Mouse (Mus musculus) heart, embryonic 11.5 days (tissue): ENCODE results near the gene Gm21190. TPM values are rescaled to one million over a fixed set of nuclear protein-coding genes. Genes with fewer than 3 reads are reported as not detected.
"Not testable (repeated sequence)": the region's sequence is repeated elsewhere in the genome, so short reads cannot be mapped to it uniquely, and the experiment has no call there.

Experiments
- ATAC-seq: fragments of 200-750 bp; cut with Nextera tagmentation; replicated peaks from 2 replicates; pipeline ENCODE4 v1.8.0; 2017; ENCODE audit warnings: moderate library complexity; ENCODE audit not compliant: insufficient number of reproducible peaks, low FRiP score, low TSS enrichment
- H3K27ac ChIP-seq: fragments of 300-500 bp; sonication (generic); 2 replicates; pipeline ENCODE4 v1.5.1; 2014; ENCODE audit warnings: mild to moderate bottlenecking, low read depth, low read length
- H3K27me3 ChIP-seq: fragments of 300-500 bp; sonication (generic); 2 replicates; pipeline ENCODE4 v1.6.1; 2014; ENCODE audit warnings: mild to moderate bottlenecking, low read length, mixed read lengths; ENCODE audit not compliant: control insufficient read depth, insufficient read depth
- H3K36me3 ChIP-seq: fragments of 300-500 bp; sonication (generic); 2 replicates; pipeline ENCODE4 v1.6.1; 2014; ENCODE audit warnings: mild to moderate bottlenecking, low read length, moderate library complexity, mixed read lengths; ENCODE audit not compliant: control insufficient read depth, insufficient read depth
- H3K4me1 ChIP-seq: fragments of 300-500 bp; sonication (generic); 2 replicates; pipeline ENCODE4 v1.6.1; 2014; ENCODE audit warnings: low read length; ENCODE audit not compliant: control insufficient read depth, insufficient read depth
- H3K4me2 ChIP-seq: fragments of 300-500 bp; sonication (generic); 2 replicates; pipeline ENCODE4 v1.6.1; 2014; ENCODE audit warnings: mild to moderate bottlenecking, moderate library complexity
- H3K4me3 ChIP-seq: fragments of 300-500 bp; sonication (generic); 2 replicates; pipeline ENCODE4 v1.5.1; 2014; ENCODE audit warnings: low read depth, low read length
- H3K9ac ChIP-seq: fragments of 300-500 bp; sonication (generic); 2 replicates; pipeline ENCODE4 v1.6.1; 2014; ENCODE audit warnings: mild to moderate bottlenecking, low read depth, low read length, moderate library complexity
- H3K9me3 ChIP-seq: fragments of 300-500 bp; sonication (generic); replicated peaks from 2 replicates; pipeline ENCODE4 v1.6.1; 2016; ENCODE audit warnings: low read length; ENCODE audit not compliant: control insufficient read depth
- WGBS: fragments of 180-500 bp; shearing (Covaris S2); extraction: QIAGEN DNeasy Blood & Tissue Kit; methylation state at CpG from one replicate; pipeline ENCODE4 v1.1.7; 2014; ENCODE audit not compliant: insufficient replicate concordance; 5-methylcytosine and 5-hydroxymethylcytosine counted together
- polyA plus RNA-seq: library from polyadenylated mRNA; unstranded; fragments of >200 nt; fragmentation: Nextera tagmentation; extraction: Ambion mirVana; gene quantifications from 2 replicates; pipeline ENCODE4 v1.2.1, GENCODE M21; 2014

The Gm21190 gene
- polyA plus RNA-seq, result 0.24 TPM in 1 of 2 replicates, not detected in the other

DNA sequence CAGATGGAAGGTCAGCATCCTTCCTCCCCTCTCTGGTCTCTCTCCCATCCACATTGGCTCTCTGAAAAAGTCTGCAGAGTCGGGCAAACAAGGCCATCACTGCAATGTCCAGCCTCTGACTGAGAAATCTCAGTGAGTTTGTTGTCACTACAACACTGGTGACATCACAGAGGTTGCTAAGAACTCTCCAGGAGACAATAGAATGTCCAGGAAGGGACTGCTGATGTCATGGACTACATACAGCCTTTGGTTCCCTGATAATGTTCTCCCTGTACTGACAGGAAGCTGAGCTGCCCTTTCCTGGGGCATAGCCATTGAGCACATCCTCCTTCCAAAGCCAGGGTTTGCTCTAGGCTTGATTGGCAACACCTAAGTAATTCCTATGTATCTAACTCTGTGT, at the start of gene Gm21190:
Gm21190 (minus strand) TSS at position 101 of the 400 bp plus-strand sequence.
- H3K9ac ChIP-seq, H3K4me2 ChIP-seq, H3K27ac ChIP-seq, H3K36me3 ChIP-seq, H3K27me3 ChIP-seq, H3K4me3 ChIP-seq, ATAC-seq, H3K4me1 ChIP-seq, H3K9me3 ChIP-seq: not testable (repeated sequence)
- WGBS, result no CpG with 5 or more reads among the region's 1 CpGs

DNA sequence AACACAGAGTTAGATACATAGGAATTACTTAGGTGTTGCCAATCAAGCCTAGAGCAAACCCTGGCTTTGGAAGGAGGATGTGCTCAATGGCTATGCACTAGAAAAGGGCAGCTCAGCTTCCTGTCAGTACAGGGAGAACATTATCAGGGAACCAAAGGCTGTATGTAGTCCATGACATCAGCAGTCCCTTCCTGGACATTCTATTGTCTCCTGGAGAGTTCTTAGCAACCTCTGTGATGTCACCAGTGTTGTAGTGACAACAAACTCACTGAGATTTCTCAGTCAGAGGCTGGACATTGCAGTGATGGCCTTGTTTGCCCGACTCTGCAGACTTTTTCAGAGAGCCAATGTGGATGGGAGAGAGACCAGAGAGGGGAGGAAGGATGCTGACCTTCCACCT, 48.0 kb upstream of the Gm21190 start, which contains the start of gene Gm21083:
Gm21083 (plus strand) TSS at position 301 of the 400 bp plus-strand sequence.
- not testable (repeated sequence) for H3K36me3 ChIP-seq, H3K4me1 ChIP-seq, H3K27me3 ChIP-seq, H3K9me3 ChIP-seq, H3K27ac ChIP-seq, H3K4me2 ChIP-seq, H3K4me3 ChIP-seq, H3K9ac ChIP-seq, ATAC-seq
- no CpG with 5 or more reads among the region's 1 CpGs for WGBS

GRCm38 (mm10) chr5:15573735-15574134, 44.7 kb upstream of the Gm21190 start:
- not testable (repeated sequence) for H3K9me3 ChIP-seq, H3K4me1 ChIP-seq, H3K27ac ChIP-seq, H3K36me3 ChIP-seq, H3K4me3 ChIP-seq, ATAC-seq, H3K9ac ChIP-seq, H3K27me3 ChIP-seq, H3K4me2 ChIP-seq

GRCm38 (mm10) chr5:15561425-15562264, 32.6 kb upstream of the Gm21190 start:
- H3K4me3 ChIP-seq, H3K4me1 ChIP-seq, H3K27ac ChIP-seq, H3K27me3 ChIP-seq, H3K9ac ChIP-seq, H3K4me2 ChIP-seq, H3K9me3 ChIP-seq, H3K36me3 ChIP-seq: not testable (repeated sequence)
- WGBS, result 70% methylated on average over 3 of the region's 3 CpGs
- ATAC-seq, result peak; percentile 61; the same call in 1 of the 2 replicates

DNA sequence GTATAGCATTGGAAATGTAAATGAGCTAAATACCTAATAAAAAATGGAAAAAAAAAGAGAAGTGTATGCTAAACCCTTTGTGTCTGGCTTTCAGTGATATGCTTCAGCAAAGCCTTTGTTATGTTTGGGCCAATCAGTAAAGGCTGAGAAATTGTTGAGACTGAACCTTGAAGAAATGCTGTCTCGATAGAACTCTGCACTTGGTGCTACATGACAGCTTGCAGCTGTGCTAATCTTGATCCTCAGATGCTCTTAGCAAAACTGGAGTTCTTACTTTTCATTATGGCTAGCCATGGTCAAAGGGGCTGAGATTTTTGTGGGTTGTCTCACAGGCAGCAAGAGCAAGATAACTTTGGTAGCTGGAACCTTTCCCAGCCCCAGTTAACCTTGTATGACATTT, 29.6 kb upstream of the Gm21190 start:
- not testable (repeated sequence) for ATAC-seq, H3K4me2 ChIP-seq, H3K9ac ChIP-seq, H3K4me3 ChIP-seq, H3K27me3 ChIP-seq, H3K27ac ChIP-seq, H3K9me3 ChIP-seq, H3K36me3 ChIP-seq, H3K4me1 ChIP-seq
- 57% methylated on average over 1 of the region's 1 CpGs for WGBS

DNA sequence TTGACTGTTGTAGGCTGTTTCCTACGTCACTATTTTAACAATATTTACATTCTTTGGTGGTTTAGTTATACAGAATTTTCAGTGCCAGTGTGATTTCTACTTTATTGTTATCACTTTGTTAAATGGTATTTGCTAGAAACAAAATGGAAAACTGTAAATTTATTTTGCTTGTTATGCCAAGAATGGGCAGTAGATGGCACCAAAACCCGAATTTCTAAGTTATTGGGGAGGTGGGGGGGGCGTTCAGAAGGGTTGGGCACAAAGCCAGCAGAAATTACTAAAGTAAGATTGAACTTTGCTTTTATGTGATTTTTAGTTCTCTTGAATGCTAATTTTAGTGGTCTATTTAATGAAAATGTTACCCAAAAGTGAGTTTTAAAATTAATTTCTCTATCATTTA, 20.6 kb upstream of the Gm21190 start:
- ATAC-seq, H3K9ac ChIP-seq, H3K4me3 ChIP-seq, H3K27ac ChIP-seq, H3K27me3 ChIP-seq, H3K9me3 ChIP-seq, H3K4me1 ChIP-seq, H3K4me2 ChIP-seq, H3K36me3 ChIP-seq: not testable (repeated sequence)
- 10% methylated on average over 3 of the region's 3 CpGs for WGBS

DNA sequence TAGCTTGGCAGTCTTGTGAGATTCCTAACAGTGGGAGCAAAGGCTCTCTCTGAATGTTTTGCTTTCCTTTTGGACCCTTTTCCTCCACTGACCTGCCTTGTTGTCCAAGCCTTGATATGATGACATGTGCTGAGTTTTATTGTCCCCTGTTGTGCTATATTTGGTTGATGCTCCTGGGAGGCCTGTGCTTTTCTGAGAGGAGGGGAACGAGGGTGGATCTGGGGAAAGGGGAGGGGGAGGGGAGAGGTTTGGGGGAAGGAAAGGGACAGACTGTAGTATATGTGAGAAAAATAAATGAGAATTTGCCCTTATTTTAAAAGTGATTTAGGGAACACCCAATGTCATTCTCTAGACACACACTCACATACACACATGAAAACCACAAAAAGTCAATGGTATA, 20.1 kb upstream of the Gm21190 start:
- not testable (repeated sequence) for H3K4me2 ChIP-seq, H3K9me3 ChIP-seq, H3K4me3 ChIP-seq, H3K27me3 ChIP-seq, H3K9ac ChIP-seq, H3K36me3 ChIP-seq, H3K4me1 ChIP-seq, ATAC-seq, H3K27ac ChIP-seq
- 30% methylated on average over 1 of the region's 1 CpGs for WGBS

DNA sequence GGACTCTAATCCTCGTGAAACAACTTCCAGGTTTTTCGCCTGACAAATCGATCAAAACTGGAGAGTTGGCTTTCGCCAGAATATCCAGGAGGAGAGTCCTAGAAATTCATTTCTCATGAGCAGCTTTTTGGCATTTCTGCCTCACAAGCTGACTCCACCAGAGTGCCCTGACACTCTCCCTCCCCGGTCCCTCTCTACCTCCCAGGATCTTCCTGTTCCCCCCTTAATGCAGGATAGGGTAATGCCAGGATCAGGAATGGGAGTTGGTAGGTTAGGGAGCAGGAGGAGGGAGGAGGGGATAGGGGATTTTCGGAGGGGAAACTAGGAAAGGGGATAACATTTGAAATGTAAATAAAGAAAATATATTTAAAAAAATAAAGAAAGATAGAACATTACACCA, 19.6 kb upstream of the Gm21190 start:
- H3K4me1 ChIP-seq, H3K27ac ChIP-seq: not testable (repeated sequence)

GRCm38 (mm10) chr5:15522470-15522869, 6.6 kb downstream of the Gm21190 start:
- H3K9ac ChIP-seq, H3K27me3 ChIP-seq, H3K4me3 ChIP-seq, H3K4me1 ChIP-seq, ATAC-seq, H3K36me3 ChIP-seq, H3K9me3 ChIP-seq, H3K4me2 ChIP-seq, H3K27ac ChIP-seq: not testable (repeated sequence)

More for the DNA sequence above, 19.6 kb upstream of the Gm21190 start:
- H3K9ac ChIP-seq, H3K27me3 ChIP-seq, H3K36me3 ChIP-seq, ATAC-seq, H3K9me3 ChIP-seq, H3K4me3 ChIP-seq, H3K4me2 ChIP-seq: not testable (repeated sequence)
- WGBS, result 69% methylated on average over 6 of the region's 6 CpGs
